In genomic region chr6:143192709-143193108, GRCm38 (mm10) we compare ENCODE assay signal across 26 mouse cellular contexts. TPM values are rescaled to one million over a fixed set of nuclear protein-coding genes. Genes with fewer than 3 reads are reported as not detected.
DNase-seq lines count a peak whose midpoint lies in the region; ATAC-seq lines count a peak whose summit lies in the region.
"Had no signal": no experiment of that assay in that cellular context is flagged by ENCODE, and none has a peak within 500 bp of the region (broad histone marks: within the 10 kb centered on the region; RNA-seq: fewer than 3 reads in every experiment).

No protein-coding gene starts in this region.

- no peak overlapping the region for H3K9ac ChIP-seq in neural tube, embryonic 11.5 days (ENCODE audit: low read length)
- H3K9ac ChIP-seq in limb, embryonic 11.5 days (ENCODE audit: low read length): no peak overlapping the region
- H3K9ac ChIP-seq in kidney, embryonic 15.5 days: no peak overlapping the region
- H3K9ac ChIP-seq: embryonic facial prominence, embryonic 12.5 days; forebrain, embryonic 13.5 days; hindbrain, embryonic 13.5 days; liver, embryonic 13.5 days; lung, embryonic 14.5 days; midbrain, embryonic 13.5 days; neural tube, embryonic 12.5 days; stomach, embryonic 15.5 days had no signal

- H3K36me3 ChIP-seq in neural tube, embryonic 11.5 days (ENCODE audit: control insufficient read depth, insufficient read depth, low read length): peaks cover 8% of the 10 kb centered on the region; the same call in 1 of the 2 replicates
- H3K36me3 ChIP-seq in limb, embryonic 11.5 days (ENCODE audit: control insufficient read depth, insufficient read depth, low read length): peaks cover 15% of the 10 kb centered on the region
- H3K36me3 ChIP-seq in kidney, embryonic 15.5 days: peaks cover 50% of the 10 kb centered on the region

- H3K27me3 ChIP-seq in neural tube, embryonic 11.5 days (ENCODE audit: control insufficient read depth, insufficient read depth, low read length): no peaks in the 10 kb centered on the region
- no peaks in the 10 kb centered on the region for H3K27me3 ChIP-seq in limb, embryonic 11.5 days (ENCODE audit: control insufficient read depth, insufficient read depth, low read length)
- H3K27me3 ChIP-seq in kidney, embryonic 15.5 days: no peaks in the 10 kb centered on the region
- H3K27me3 ChIP-seq: embryonic facial prominence, embryonic 12.5 days; forebrain, embryonic 13.5 days; hindbrain, embryonic 13.5 days; liver, embryonic 13.5 days; megakaryocyte, embryonic 14.5 days; midbrain, embryonic 13.5 days; neural tube, embryonic 12.5 days; stomach, embryonic 15.5 days had no signal

- WGBS in neural tube, embryonic 11.5 days: 81% methylated on average over 8 of the region's 8 CpGs
- WGBS in limb, embryonic 11.5 days: 27% methylated on average over 8 of the region's 8 CpGs
- WGBS in kidney, embryonic 15.5 days: 75% methylated on average over 8 of the region's 8 CpGs

- DNase-seq in embryo, embryonic 10 days (ENCODE audit: low spot score): peak; percentile 23
- DNase-seq in embryo, embryonic 9.5 days (ENCODE audit: extremely low spot score): no peak
- peak; percentile 28 for DNase-seq in neural tube, embryonic 11.5 days (ENCODE audit: low spot score)
- no peak for DNase-seq in neural tube, embryonic 10.5 days (ENCODE audit: extremely low spot score, low spot score)
- DNase-seq in limb, embryonic 11.5 days (ENCODE audit: low spot score): peak; percentile 65
- DNase-seq in right cerebral cortex, postnatal 4 days: no peak
- DNase-seq: adrenal gland, adult 8-10 months; cerebellum, postnatal 25 days; gastrocnemius, postnatal 36 days; heart, postnatal 36 days; left cerebral cortex, postnatal 4 days; liver, embryonic 13.5 days; lung, embryonic 14.5 days; thymus, adult 18-20 months; thymus, postnatal 36 days had no signal

- H3K27ac ChIP-seq in neural tube, embryonic 11.5 days (ENCODE audit: low read depth, low read length): no peak overlapping the region
- no peak overlapping the region for H3K27ac ChIP-seq in limb, embryonic 11.5 days (replicated peaks; ENCODE audit: low read depth, low read length)
- H3K27ac ChIP-seq in kidney, embryonic 15.5 days: no peak overlapping the region
- H3K27ac ChIP-seq: embryonic facial prominence, embryonic 12.5 days; forebrain, embryonic 13.5 days; hindbrain, embryonic 13.5 days; left cerebral cortex, adult 2 months; liver, embryonic 13.5 days; midbrain, embryonic 13.5 days; neural tube, embryonic 12.5 days; stomach, embryonic 15.5 days had no signal

- H3K4me1 ChIP-seq in neural tube, embryonic 11.5 days (ENCODE audit: control insufficient read depth, insufficient read depth, low read length): no peaks in the 10 kb centered on the region
- 0 out of 2 replicates have a peak, but pooled peaks cover 2% of the 10 kb centered on the region for H3K4me1 ChIP-seq in limb, embryonic 11.5 days (ENCODE audit: control insufficient read depth, insufficient read depth, low read length)
- peaks cover 21% of the 10 kb centered on the region for H3K4me1 ChIP-seq in kidney, embryonic 15.5 days
- H3K4me1 ChIP-seq: forebrain, embryonic 13.5 days; neural tube, embryonic 12.5 days had no signal

- ATAC-seq in neural tube, embryonic 11.5 days (ENCODE audit: insufficient read depth, low FRiP score, low TSS enrichment): no peak
- ATAC-seq in limb, embryonic 11.5 days (ENCODE audit: insufficient number of reproducible peaks, low FRiP score, low TSS enrichment, low read depth): no peak
- ATAC-seq in kidney, embryonic 15.5 days (replicated peaks; ENCODE audit: low FRiP score): no peak
- ATAC-seq: activated CD4-positive, CD25-positive, alpha-beta regulatory T cell, adult 4 months; forebrain, embryonic 13.5 days; midbrain, embryonic 13.5 days had no signal

- H3K4me2 ChIP-seq in neural tube, embryonic 11.5 days (ENCODE audit: low read depth): no peak overlapping the region
- no peak overlapping the region for H3K4me2 ChIP-seq in limb, embryonic 11.5 days (ENCODE audit: low read depth, severe bottlenecking)
- no peak overlapping the region for H3K4me2 ChIP-seq in kidney, embryonic 15.5 days
- H3K4me2 ChIP-seq: embryonic facial prominence, embryonic 12.5 days; forebrain, embryonic 13.5 days; hindbrain, embryonic 13.5 days; liver, embryonic 13.5 days; lung, embryonic 14.5 days; midbrain, embryonic 13.5 days; neural tube, embryonic 12.5 days; stomach, embryonic 15.5 days had no signal

- no peaks in the 10 kb centered on the region for H3K9me3 ChIP-seq in neural tube, embryonic 11.5 days (ENCODE audit: control insufficient read depth, low read length)
- H3K9me3 ChIP-seq in limb, embryonic 11.5 days (ENCODE audit: control insufficient read depth, low read length): no peaks in the 10 kb centered on the region
- no peaks in the 10 kb centered on the region for H3K9me3 ChIP-seq in kidney, embryonic 15.5 days (replicated peaks)
- H3K9me3 ChIP-seq: embryonic facial prominence, embryonic 12.5 days; forebrain, embryonic 13.5 days; hindbrain, embryonic 13.5 days; liver, embryonic 13.5 days; megakaryocyte, embryonic 14.5 days; midbrain, embryonic 13.5 days; neural tube, embryonic 12.5 days; stomach, embryonic 15.5 days had no signal

- H3K4me3 ChIP-seq in neural tube, embryonic 11.5 days (ENCODE audit: low read depth, low read length): no peak overlapping the region
- no peak overlapping the region for H3K4me3 ChIP-seq in limb, embryonic 11.5 days (ENCODE audit: low read depth, low read length)
- no peak overlapping the region for H3K4me3 ChIP-seq in kidney, embryonic 15.5 days (replicated peaks)
- H3K4me3 ChIP-seq: embryonic facial prominence, embryonic 12.5 days; erythroblast, embryonic 14.5 days; forebrain, embryonic 13.5 days; hindbrain, embryonic 13.5 days; left cerebral cortex, adult 2 months; liver, embryonic 13.5 days; megakaryocyte, embryonic 14.5 days; midbrain, embryonic 13.5 days; neural tube, embryonic 12.5 days; stomach, embryonic 15.5 days had no signal

RNA-seq across cellular contexts. Expression of gene Etnk1, which starts 25.7 kb away (rescaled TPM):
- polyA plus RNA-seq in neural tube, embryonic 11.5 days (2014; fragmentation: Nextera tagmentation; extraction: Ambion mirVana): 35.0 and 37.0 TPM in 2 replicates
- polyA plus RNA-seq in limb, embryonic 11.5 days (2014; fragmentation: Nextera tagmentation; extraction: Ambion mirVana): 21.8 and 24.5 TPM in 2 replicates
- polyA plus RNA-seq in kidney, embryonic 15.5 days (2015; fragmentation: Nextera tagmentation; extraction: Ambion mirVana): 26.4 and 28.2 TPM in 2 replicates

Comparison
In these comparisons a context has a peak if more than half of its experiments do, and no peak if none do; other contexts are left out.
1. DNase-seq: peak in embryo, embryonic 10 days (single experiment), neural tube, embryonic 11.5 days (single experiment) and limb, embryonic 11.5 days (single experiment); none in embryo, embryonic 9.5 days (single experiment), neural tube, embryonic 10.5 days (single experiment) and right cerebral cortex, postnatal 4 days (single experiment).